Mouse (Mus musculus) spleen, postnatal 14 days (tissue): ENCODE measurements around the gene Ikbip.
A peak's percentile ranks its signal among the peaks of the same experiment; 100 is the strongest.

ENCODE experiments used
- DNase-seq, 2 experiments: peaks; one replicate each; pipeline ENCODE4 v3.0.0; 2021 to 2022; ENCODE audit warnings: low spot score in 2 of 2

Ikbip gene

DNA sequence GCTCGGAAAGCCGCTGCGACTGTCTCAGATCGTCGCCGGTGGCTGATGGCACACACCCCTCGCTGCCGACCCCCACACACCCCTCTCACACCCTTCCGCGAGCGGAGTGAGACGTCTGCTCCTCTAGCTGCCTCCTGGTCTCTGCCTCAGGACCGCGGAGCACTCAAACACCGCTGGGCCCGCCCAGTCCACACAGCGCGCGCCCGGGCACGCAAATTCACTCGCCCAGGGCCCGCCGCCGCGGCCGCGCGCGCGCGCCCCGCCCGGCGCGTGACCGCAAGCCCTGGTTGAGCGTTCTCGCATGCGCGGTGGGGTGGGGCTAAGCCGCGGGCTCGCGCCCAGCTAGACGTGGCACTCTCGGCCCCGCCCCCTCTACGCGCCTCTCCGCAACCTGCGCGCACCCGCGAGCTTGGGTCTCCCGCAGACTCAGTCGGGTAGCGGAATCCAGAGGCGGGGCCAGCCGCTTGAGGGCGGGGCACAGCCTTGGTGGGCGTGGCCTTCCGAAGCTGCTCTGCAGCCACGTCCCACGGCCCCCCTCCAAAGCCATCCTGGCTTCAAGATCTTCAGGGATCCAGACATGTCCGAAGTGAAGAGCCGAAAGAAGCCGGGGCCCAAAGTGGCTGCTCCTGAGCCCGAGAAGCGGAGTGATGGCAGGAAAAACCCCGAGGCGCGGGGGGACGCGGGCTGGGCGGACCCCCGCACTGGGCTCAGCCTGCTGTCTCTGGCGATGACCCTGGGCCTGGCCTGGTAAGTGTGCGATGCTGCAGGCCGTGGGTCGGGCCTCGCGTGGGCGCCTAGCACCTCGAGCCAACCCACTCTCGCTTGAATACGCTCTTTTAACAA, at the start of gene Ikbip, which contains the start of gene Apaf1:
Gene Ikbip (plus strand): TSS at position 391 of the 843 bp plus-strand sequence.
Gene Apaf1 (minus strand): TSS at position 221 of the 843 bp plus-strand sequence.
- DNase-seq = peak; percentile 100

DNA sequence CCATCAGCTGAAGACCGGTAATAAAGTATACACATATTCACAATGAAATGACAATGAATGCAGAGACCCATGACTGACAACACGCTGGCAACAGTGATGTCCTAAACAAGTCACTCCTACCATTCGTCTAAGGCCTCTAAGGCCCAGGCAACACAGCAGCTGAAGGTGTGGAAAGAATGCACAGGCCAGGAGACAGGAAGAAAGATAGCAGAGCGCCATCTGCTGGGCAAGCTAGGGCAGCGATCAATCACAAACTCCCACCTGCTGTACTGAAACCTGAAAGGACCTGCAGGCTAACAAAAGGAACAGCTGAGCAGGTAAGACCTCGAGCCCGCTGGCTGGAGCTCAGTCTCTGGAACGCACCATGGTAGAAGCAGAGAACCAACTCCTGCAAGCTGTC, 48.8 kb upstream of the Ikbip start:
- peak; percentile 34 to 55 for DNase-seq

- no peak for DNase-seq
Observed at GRCm38 (mm10) chr10:91049696-91050095, 33.0 kb upstream of the Ikbip start.

GRCm38 (mm10) chr10:91051156-91051555, 31.6 kb upstream of the Ikbip start:
- no peak for DNase-seq

GRCm38 (mm10) chr10:91052734-91053133, 30.0 kb upstream of the Ikbip start:
- DNase-seq = no peak

GRCm38 (mm10) chr10:91060742-91061141, 22.0 kb upstream of the Ikbip start:
- no peak for DNase-seq

- DNase-seq = no peak
Observed at GRCm38 (mm10) chr10:91062355-91062754, 20.4 kb upstream of the Ikbip start.

GRCm38 (mm10) chr10:91071768-91072167, 11.0 kb upstream of the Ikbip start:
- DNase-seq = no peak

DNA sequence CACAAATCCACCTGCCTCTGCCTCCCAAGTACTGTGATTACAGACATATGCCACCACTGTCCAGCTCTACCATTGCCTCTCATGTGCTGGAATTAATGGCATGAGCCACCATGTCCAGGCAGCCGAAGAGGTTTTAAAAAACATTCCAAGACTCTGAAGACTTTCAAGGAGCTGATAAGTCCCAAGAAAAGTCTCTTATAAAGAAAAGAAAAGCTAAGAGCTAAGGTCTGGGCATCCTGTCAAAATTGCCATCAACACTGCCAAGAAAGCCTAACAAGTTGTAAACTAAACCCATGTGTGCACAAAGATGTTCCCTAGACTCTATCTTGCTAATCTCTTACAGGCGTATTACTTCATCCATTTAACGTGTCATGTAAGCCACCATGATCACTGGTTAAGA, 9.4 kb upstream of the Ikbip start:
- no peak for DNase-seq

DNA sequence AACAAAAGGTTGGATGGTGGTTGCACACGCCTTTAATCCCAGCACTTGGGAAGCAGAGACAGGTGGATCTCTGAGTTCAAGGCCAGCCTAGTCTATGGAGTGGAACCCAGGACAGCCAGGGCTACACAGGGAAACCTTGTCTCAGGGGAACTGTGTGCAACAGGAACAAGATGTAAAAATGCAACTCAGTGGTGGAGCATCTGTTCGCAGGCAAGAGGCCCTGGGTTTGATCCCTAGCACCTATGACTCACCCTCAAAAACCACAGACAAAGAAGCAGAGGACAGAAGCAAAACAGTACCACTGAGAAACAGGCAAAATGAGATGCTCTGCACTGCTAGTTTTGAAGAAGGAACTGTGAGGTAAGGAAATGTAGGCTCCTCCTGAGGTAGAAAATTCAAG, 6.1 kb upstream of the Ikbip start:
- no peak for DNase-seq

DNA sequence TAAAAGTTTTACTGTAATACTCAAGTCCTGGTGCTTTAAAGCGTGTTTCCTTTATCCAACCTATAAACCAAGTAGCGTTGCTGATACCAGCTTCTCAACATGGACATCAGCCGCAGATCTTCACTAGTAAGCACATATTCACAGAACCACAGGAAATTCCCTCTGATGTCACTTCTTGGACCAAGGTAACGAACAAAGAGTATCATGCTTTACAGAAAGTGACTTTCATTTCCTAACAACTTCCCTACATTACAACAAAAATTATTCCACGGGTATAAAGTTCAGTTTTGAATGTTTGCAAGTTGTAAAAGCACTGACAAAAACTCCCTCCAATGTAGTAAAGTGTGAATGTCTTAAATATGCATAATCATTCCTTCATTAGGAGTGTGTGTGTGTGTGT, 2.2 kb upstream of the Ikbip start:
- no peak for DNase-seq

DNA sequence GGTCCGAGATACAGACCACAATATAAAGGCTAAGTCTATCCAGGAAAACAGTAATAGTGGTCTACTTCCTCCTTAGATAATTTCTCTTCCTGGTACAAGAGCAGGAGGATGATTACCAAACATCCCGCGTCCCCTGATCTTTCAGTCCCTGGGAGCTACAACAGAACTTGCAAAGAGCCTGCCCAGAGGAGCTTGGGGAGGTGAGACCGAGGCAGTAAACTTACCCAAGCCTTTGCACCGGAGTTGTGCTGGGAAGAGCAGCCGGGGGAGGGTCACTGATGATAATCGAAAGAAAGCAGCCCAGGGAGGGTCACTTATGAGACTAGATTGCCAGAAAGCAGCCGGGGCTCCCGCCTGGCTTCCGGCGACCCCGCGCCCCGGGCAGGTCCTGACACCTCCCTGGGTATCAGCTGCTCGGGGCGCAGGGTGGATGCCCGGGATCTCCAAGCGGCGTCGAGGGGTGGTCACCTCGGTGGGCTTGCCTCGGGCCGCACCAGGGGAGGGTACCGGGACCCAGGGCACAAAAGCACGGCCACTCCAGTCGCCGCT, 707 bp upstream of the Ikbip start:
- DNase-seq = no peak

DNA sequence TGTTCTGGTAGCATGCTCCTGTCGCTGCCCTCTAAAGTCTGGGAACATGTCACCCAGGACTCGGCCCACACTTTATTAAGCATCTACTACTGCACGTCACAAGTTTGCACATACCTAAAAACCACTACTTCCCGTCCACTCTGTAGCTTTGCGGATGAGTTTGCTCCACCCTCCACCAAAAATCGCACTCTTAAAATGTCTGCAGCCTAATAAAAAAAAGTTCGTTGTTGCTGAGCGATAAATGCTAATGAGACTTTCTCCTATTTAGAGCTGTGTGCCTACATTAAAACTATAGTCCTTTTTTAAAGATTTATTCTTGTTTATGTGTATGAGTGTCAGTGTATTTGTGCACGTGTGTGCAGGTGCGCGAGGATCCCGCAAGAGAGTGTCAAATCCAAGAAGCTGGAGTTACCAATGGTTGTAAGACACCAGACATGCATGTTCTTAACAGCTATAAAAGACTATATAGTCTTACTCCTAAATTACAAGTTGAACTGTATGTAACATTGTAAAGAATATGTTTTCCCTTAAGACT, 720 bp downstream of the Ikbip start:
- DNase-seq = no peak

DNA sequence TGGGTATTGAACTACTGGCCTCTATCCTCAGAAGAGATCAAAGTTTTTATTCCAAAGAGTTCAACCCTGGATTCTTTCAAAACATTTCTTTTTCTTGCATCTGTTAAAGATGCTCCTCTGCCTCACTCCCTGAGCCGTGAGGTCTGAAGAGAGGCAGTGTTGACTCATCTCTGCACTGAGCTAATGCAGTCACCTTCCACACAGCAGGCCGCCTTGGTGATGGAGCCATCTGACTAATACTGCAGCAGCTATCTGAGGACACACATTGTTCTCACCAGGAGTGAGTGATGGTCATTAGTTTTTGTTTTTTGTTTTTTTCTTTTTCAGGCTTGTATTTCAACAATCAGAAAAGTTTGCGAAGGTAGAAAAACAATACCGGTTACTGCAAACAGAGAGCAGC, 10.1 kb downstream of the Ikbip start:
- no peak for DNase-seq

DNA sequence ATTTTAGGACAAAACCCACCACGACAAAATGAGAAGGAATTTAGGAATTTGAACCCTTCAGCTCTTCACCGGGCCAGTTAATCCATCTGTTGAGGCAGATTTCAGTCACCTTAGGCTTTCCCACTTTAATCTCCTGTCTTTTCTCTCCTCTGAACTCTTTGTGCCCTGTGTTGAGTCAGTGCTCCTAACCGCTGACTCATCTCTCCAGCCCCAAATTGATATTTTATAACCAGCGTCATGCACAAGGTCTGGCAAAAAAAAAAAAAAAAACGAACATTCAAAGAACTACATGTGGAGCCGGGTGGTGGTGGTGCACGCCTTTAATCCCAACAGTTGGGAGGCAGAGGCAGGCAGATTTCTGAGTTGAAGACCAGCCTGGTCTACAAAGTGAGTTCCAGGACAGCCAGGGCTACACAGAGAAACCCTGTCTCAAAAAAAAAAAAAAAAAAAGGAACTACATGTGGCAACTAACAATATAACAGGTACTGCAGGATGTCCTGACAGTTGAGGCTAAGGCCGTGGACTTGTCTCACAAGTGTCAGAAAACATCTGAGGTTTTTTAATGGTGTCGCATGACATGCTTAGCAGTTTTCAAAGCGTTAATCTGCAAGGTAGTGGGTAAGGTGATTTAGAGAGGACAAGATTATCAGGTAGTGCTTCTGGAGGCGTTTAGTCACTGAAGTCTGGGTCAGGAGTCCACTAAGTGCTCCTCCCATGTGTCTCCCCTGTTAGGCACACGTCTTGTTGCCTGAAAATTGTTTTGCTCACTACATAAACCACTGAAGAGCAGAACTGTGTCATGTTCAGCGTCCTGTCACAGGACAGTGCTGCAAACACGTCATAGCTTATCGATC, 11.7 kb downstream of the Ikbip start:
- no peak for DNase-seq

DNA sequence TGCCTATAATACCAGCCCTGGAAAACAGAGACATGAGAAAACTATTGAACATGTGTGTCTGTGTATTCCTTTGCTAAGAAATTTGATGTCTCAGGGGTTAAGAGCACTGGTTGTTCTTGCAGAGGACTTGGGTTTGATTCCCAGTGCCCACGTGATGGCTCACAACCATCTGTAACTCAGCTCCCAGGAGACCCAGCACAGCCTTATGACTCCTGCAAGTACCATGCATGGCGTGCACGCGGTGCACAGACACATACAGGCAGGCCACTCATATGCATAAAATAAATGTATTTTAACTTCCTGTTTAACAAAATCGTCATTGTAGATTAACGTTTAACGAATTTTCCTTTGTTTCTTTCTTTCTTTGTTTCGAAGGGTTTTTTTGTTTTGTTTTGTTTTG, 15.3 kb downstream of the Ikbip start:
- DNase-seq = no peak

GRCm38 (mm10) chr10:91100101-91100500, 17.4 kb downstream of the Ikbip start:
- DNase-seq = no peak

GRCm38 (mm10) chr10:91101936-91102335, 19.2 kb downstream of the Ikbip start:
- no peak for DNase-seq

GRCm38 (mm10) chr10:91102799-91103590, 20.3 kb downstream of the Ikbip start:
- no peak for DNase-seq

DNA sequence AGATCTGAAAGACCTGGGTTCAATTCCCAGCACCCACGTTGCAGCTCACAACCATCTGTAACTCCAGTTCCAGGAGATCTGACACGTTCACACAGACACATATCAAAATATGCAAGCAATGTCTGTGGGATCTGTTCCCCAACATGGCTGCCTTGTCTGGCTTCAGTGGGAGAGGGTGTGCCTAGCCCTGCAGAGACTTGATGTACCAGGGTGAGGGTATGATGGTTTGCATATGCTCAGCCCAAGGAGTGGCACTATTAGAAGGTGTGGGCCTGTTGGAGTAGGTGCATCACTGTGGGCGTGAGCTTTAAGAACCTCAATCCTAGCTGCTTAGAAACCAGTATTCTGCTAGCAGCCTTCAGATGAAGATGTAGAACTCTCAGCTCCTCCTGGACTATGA, 23.2 kb downstream of the Ikbip start:
- no peak for DNase-seq

DNA sequence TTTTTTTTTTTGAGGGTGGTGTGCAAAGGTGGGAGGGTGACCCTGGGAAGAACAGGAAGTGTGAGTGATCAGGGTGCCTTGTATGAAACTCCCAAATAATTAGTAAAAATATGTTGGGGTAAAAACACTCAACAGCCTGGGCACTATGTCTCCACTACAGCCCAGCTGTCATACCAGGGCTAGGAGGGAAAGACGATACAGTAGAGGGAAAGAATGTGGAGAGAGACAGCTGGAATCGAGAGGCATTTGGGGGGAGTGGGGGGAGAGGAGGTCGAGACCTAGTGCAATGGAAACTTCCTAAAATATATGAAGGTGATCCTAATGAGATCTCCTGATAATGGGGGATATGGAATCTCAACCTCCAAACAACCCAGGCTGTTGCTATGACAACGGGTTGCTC, 27.1 kb downstream of the Ikbip start:
- no peak for DNase-seq
